Mouse (Mus musculus) embryonic facial prominence, embryonic 10.5 days (tissue): ENCODE results near the gene Klc2. TPM values are rescaled to one million over a fixed set of nuclear protein-coding genes. Genes with fewer than 3 reads are reported as not detected.

Experiments
- polyA plus RNA-seq: library from polyadenylated mRNA; unstranded; fragments of >200 nt; fragmentation: Nextera tagmentation; extraction: Ambion mirVana; gene quantifications from 2 replicates; pipeline ENCODE4 v1.2.1, GENCODE M21; 2016

Klc2 gene
- polyA plus RNA-seq, 1 experiment from 2014 or later, result 31.2 TPM

Other genes starting within 250 kb of the Klc2 start
- 5.0 and 6.7 TPM in 2 replicates for gene Actn3, start 240.7 kb downstream of the Klc2 start, polyA plus RNA-seq
- 10.3 and 13.3 TPM in 2 replicates for gene Zdhhc24, start 239.9 kb downstream of the Klc2 start, polyA plus RNA-seq
- 5.8 and 6.1 TPM in 2 replicates for gene Bbs1, start 211.9 kb downstream of the Klc2 start, polyA plus RNA-seq
- 194 and 203 TPM in 2 replicates for gene Dpp3, start 190.3 kb downstream of the Klc2 start, polyA plus RNA-seq
- gene Peli3, start 175.4 kb downstream of the Klc2 start, polyA plus RNA-seq, result 2.6 and 3.1 TPM in 2 replicates
- gene Mrpl11, start 156.4 kb downstream of the Klc2 start, polyA plus RNA-seq, result 164 and 165 TPM in 2 replicates
- gene Npas4, start 128.2 kb downstream of the Klc2 start, polyA plus RNA-seq, result not detected in 2 replicates
- 7.1 and 8.5 TPM in 2 replicates for gene Slc29a2, start 94.7 kb downstream of the Klc2 start, polyA plus RNA-seq
- gene B4gat1, start 79.7 kb downstream of the Klc2 start, polyA plus RNA-seq, result 34.7 and 36.1 TPM in 2 replicates
- 3.1 and 4.2 TPM in 2 replicates for gene AC124502.3, start 79.7 kb downstream of the Klc2 start, polyA plus RNA-seq
- 72.6 and 82.4 TPM in 2 replicates for gene Brms1, start 77.2 kb downstream of the Klc2 start, polyA plus RNA-seq
- gene Rin1, start 68.1 kb downstream of the Klc2 start, polyA plus RNA-seq, result 2.4 and 3.2 TPM in 2 replicates
- 32.3 and 37.0 TPM in 2 replicates for gene Cd248, start 50.5 kb downstream of the Klc2 start, polyA plus RNA-seq
- gene Tmem151a, start 33.0 kb downstream of the Klc2 start, polyA plus RNA-seq, result 1.4 and 1.9 TPM in 2 replicates
- gene Yif1a, start 30.0 kb downstream of the Klc2 start, polyA plus RNA-seq, result 70.5 and 73.4 TPM in 2 replicates
- 28.4 and 31.7 TPM in 2 replicates for gene Cnih2, start 20.0 kb downstream of the Klc2 start, polyA plus RNA-seq
- gene Rab1b, start 11.5 kb downstream of the Klc2 start, polyA plus RNA-seq, result 266 and 270 TPM in 2 replicates
- gene Pacs1, start 154.6 kb upstream of the Klc2 start, polyA plus RNA-seq, result 24.8 and 25.6 TPM in 2 replicates
- gene Sf3b2, start 176.9 kb upstream of the Klc2 start, polyA plus RNA-seq, result 456 and 467 TPM in 2 replicates
- gene Gal3st3, start 179.8 kb upstream of the Klc2 start, polyA plus RNA-seq, result 8.5 and 8.6 TPM in 2 replicates
- not detected in 2 replicates for gene Catsper1, start 217.2 kb upstream of the Klc2 start, polyA plus RNA-seq
- 0.24 and 0.65 TPM in 2 replicates for gene Cst6, start 231.0 kb upstream of the Klc2 start, polyA plus RNA-seq
- 90.4 and 93.7 TPM in 2 replicates for gene Eif1ad, start 248.2 kb upstream of the Klc2 start, polyA plus RNA-seq
- 570 and 593 TPM in 2 replicates for gene Banf1, start 248.6 kb upstream of the Klc2 start, polyA plus RNA-seq